8 mouse cellular contexts compared by ENCODE assay signal in the genomic region with DNA sequence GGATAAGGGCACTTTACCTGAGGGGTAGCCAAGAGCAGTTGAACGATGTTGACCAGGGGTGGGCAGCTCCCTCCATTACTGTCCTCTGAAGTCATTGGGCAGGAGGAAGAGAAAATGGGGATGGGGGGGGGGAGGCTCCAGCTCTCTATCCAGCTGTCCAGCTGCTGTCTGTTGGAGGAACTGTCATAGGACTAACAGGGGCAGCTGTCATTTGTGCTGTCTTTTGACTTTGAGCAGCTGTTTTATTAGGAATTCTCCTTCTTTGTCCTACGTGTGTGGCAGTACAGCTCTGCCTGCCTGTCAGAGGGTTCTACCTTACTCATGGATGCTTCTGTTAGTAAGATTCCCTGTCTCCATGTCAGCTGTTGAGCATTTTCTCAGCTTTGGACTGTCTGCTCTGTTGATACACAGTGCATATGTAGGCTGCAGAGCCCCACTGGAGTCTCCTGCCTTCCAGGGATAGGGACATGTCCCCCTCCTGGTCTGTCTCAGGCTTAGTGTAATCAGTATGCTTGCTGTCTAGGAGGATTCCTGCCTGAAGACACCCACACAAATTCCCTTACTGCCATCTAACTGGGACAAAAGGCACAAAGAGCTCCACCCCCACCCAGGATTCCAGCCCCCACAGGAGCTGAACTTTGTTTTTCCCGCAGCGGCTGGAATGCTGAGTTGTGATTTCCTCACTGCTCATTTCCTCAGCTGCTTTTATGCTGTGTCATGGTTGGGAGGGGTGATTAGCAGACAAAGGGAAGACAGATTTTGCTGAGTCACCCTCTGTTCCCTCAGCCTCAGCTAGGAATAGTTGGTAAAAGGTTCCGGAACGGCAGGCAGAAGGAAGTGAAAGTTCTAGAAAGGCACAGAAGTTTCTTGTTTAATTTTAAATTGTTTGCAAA. TPM values are rescaled to one million over a fixed set of nuclear protein-coding genes. Genes with fewer than 3 reads are reported as not detected.
DNase-seq lines count a peak whose midpoint lies in the region; ATAC-seq and TF ChIP-seq lines count a peak whose summit lies in the region.

No protein-coding gene starts in this region.

- H3K36me3 ChIP-seq in G1E (replicated peaks), result no peaks in the 10 kb centered on the region
- H3K36me3 ChIP-seq in hindbrain, embryonic 11.5 days (ENCODE audit: control insufficient read depth, insufficient read depth, low read length), result no peaks in the 10 kb centered on the region
- H3K36me3 ChIP-seq in lung, embryonic 14.5 days (ENCODE audit: insufficient read depth), result no peaks in the 10 kb centered on the region

- H3K27ac ChIP-seq in brown adipose tissue, adult 24 weeks (replicated peaks; ENCODE audit: low read depth, low read length), result peak overlapping the region; percentile 87
- H3K27ac ChIP-seq in hindbrain, embryonic 11.5 days (ENCODE audit: low read depth, low read length), result no peak overlapping the region
- peak overlapping the region; percentile 94 for H3K27ac ChIP-seq in lung, embryonic 14.5 days (ENCODE audit: low read depth)
- H3K27ac ChIP-seq in olfactory bulb, adult 2 months (ENCODE audit: insufficient read depth, low read depth, low read length), result peak overlapping the region; percentile 56; the same call in 1 of the 2 replicates

- TF ChIP-seq CTCF in G1E (IDR thresholded peaks at IDR 0.05; ENCODE audit: low read depth, low read length), result no peak
- no peak for TF ChIP-seq CTCF in lung, embryonic 14.5 days (IDR thresholded peaks at IDR 0.05; ENCODE audit: low read depth)
- TF ChIP-seq CTCF in olfactory bulb, adult 2 months (IDR thresholded peaks at IDR 0.05; ENCODE audit: insufficient read depth, low read depth, low read length), result no peak

- TF ChIP-seq POLR2A in olfactory bulb, adult 2 months (IDR thresholded peaks at IDR 0.05; ENCODE audit: insufficient read depth, low read depth, low read length), result no peak

- WGBS in hindbrain, embryonic 11.5 days, result 26% methylated on average over 6 of the region's 6 CpGs
- WGBS in lung, embryonic 14.5 days, result 7% methylated on average over 6 of the region's 6 CpGs
- 14% methylated on average over 6 of the region's 6 CpGs for WGBS in olfactory bulb, adult 2 months

- H3K27me3 ChIP-seq in G1E (ENCODE audit: insufficient read depth, low read length), result no peaks in the 10 kb centered on the region
- H3K27me3 ChIP-seq in hindbrain, embryonic 11.5 days (ENCODE audit: control insufficient read depth, insufficient read depth, low read length), result no peaks in the 10 kb centered on the region
- H3K27me3 ChIP-seq in lung, embryonic 14.5 days (ENCODE audit: insufficient read depth, low read length), result no peaks in the 10 kb centered on the region

- H3K9ac ChIP-seq in hindbrain, embryonic 11.5 days (ENCODE audit: low read depth, low read length), result no peak overlapping the region
- H3K9ac ChIP-seq in lung, embryonic 14.5 days, result peak overlapping the region; percentile 36

- 0 out of 2 replicates have a peak overlapping the region, but pooled peaks have one; percentile 15 for H3K4me2 ChIP-seq in hindbrain, embryonic 11.5 days (replicated peaks; ENCODE audit: low read depth, low read length)
- peak overlapping the region; percentile 54 for H3K4me2 ChIP-seq in lung, embryonic 14.5 days

- H3K4me3 ChIP-seq in G1E (ENCODE audit: low read depth, low read length), result peak overlapping the region; percentile 51; the same call in 1 of the 2 replicates
- H3K4me3 ChIP-seq in brown adipose tissue, adult 24 weeks (ENCODE audit: insufficient read depth, low read depth, low read length), result peak overlapping the region; percentile 6; the same call in 1 of the 2 replicates
- H3K4me3 ChIP-seq in hindbrain, embryonic 11.5 days (ENCODE audit: low read depth, low read length), result no peak overlapping the region
- H3K4me3 ChIP-seq in lung, embryonic 14.5 days (ENCODE audit: low read depth, low read length), result peak overlapping the region; percentile 12; the same call in 1 of the 2 replicates
- H3K4me3 ChIP-seq in olfactory bulb, adult 2 months (ENCODE audit: insufficient read depth, low read depth, low read length), result no peak overlapping the region

- 0 out of 2 replicates have a peak, but pooled peaks have one; percentile 37 for ATAC-seq in G1E (ENCODE audit: extremely low read depth, insufficient number of reproducible peaks, low FRiP score, poor library complexity, severe bottlenecking)
- peak; percentile 31; the same call in 1 of the 2 replicates for ATAC-seq in hindbrain, embryonic 11.5 days (ENCODE audit: low FRiP score)
- ATAC-seq in lung, embryonic 14.5 days (ENCODE audit: insufficient read depth), result peak; percentile 68

- DNase-seq in G1E (ENCODE audit: low spot score), result peak; percentile 59
- peak; percentile 35 to 47 for DNase-seq in frontal cortex, postnatal 25 days (ENCODE audit: low spot score in 2 of 2)
- DNase-seq in hindbrain, embryonic 11.5 days (ENCODE audit: low spot score), result peak; percentile 86
- DNase-seq in layer of hippocampus, adult 9-11 months, result peak; percentile 90
- DNase-seq in lung, embryonic 14.5 days, result peak; percentile 95
- no peak for DNase-seq in T-cell, adult 2 months (ENCODE audit: low spot score)

- H3K9me3 ChIP-seq in G1E (replicated peaks), result no peaks in the 10 kb centered on the region
- no peaks in the 10 kb centered on the region for H3K9me3 ChIP-seq in hindbrain, embryonic 11.5 days (ENCODE audit: control insufficient read depth, low read length)
- no peaks in the 10 kb centered on the region for H3K9me3 ChIP-seq in lung, embryonic 14.5 days (ENCODE audit: low read depth, low read length)

- H3K4me1 ChIP-seq in G1E (ENCODE audit: insufficient read depth, low read depth, low read length), result peaks cover 74% of the 10 kb centered on the region
- peaks cover 21% of the 10 kb centered on the region for H3K4me1 ChIP-seq in brown adipose tissue, adult 24 weeks (ENCODE audit: control insufficient read depth, insufficient read depth, insufficient read length, low read length)
- H3K4me1 ChIP-seq in hindbrain, embryonic 11.5 days (replicated peaks; ENCODE audit: control insufficient read depth, insufficient read depth, low read length), result no peaks in the 10 kb centered on the region; the same call in 1 of the 2 replicates
- peaks cover 7% of the 10 kb centered on the region; the same call in 1 of the 2 replicates for H3K4me1 ChIP-seq in lung, embryonic 14.5 days (ENCODE audit: insufficient read depth)
- H3K4me1 ChIP-seq in olfactory bulb, adult 2 months (ENCODE audit: control insufficient read depth, insufficient read depth, low read length), result peaks cover 14% of the 10 kb centered on the region

RNA-seq across cellular contexts. Expression of gene Hmox1, which starts 4.2 kb away (rescaled TPM):
- total RNA-seq in G1E (2014; fragmentation: Nextera tagmentation) (8.8 and 13.0 TPM in 2 replicates), G1E (2017) (37.9 and 42.0 TPM in 2 replicates)
- 11.2 and 14.0 TPM in 2 replicates for polyA plus RNA-seq in G1E (2012)
- 9.7 and 15.4 TPM in 2 replicates for polyA plus RNA-seq in brown adipose tissue, adult 24 weeks (2012; ENCODE audit: insufficient read depth, insufficient read length, missing spikeins)
- 9.2 and 15.1 TPM in 2 replicates for polyA plus RNA-seq in hindbrain, embryonic 11.5 days (2014; fragmentation: Nextera tagmentation; extraction: Ambion mirVana)
- polyA plus RNA-seq in lung, embryonic 14.5 days (2014; fragmentation: Nextera tagmentation; extraction: Ambion mirVana), result 24.6 and 26.3 TPM in 2 replicates
- not detected in 2 replicates for polyA plus RNA-seq in olfactory bulb, adult 2 months (2012; ENCODE audit: insufficient read depth, insufficient read length, low replicate concordance, missing spikeins)

RNA-seq across cellular contexts. Expression of gene Mcm5, which starts 20.1 kb away (rescaled TPM):
- total RNA-seq in G1E (2014; fragmentation: Nextera tagmentation), result 89.6 and 93.3 TPM in 2 replicates
- 302 and 305 TPM in 2 replicates for total RNA-seq in G1E (2017)
- 116 and 123 TPM in 2 replicates for polyA plus RNA-seq in G1E (2012)
- 0.71 and 0.91 TPM in 2 replicates for polyA plus RNA-seq in brown adipose tissue, adult 24 weeks (2012; ENCODE audit: insufficient read depth, insufficient read length, missing spikeins)
- polyA plus RNA-seq in hindbrain, embryonic 11.5 days (2014; fragmentation: Nextera tagmentation; extraction: Ambion mirVana), result 133 and 155 TPM in 2 replicates
- 210 and 227 TPM in 2 replicates for polyA plus RNA-seq in lung, embryonic 14.5 days (2014; fragmentation: Nextera tagmentation; extraction: Ambion mirVana)
- polyA plus RNA-seq in olfactory bulb, adult 2 months (2012; ENCODE audit: insufficient read depth, insufficient read length, low replicate concordance, missing spikeins), result not detected in 2 replicates

RNA-seq across cellular contexts. Expression of gene Tom1, which starts 55.7 kb away (rescaled TPM):
- 42.6 and 55.8 TPM in 2 replicates for total RNA-seq in G1E (2014; fragmentation: Nextera tagmentation)
- total RNA-seq in G1E (2017), result 27.7 and 29.4 TPM in 2 replicates
- polyA plus RNA-seq in G1E (2012), result 15.4 and 17.4 TPM in 2 replicates
- polyA plus RNA-seq in brown adipose tissue, adult 24 weeks (2012; ENCODE audit: insufficient read depth, insufficient read length, missing spikeins), result 21.7 and 21.8 TPM in 2 replicates
- polyA plus RNA-seq in hindbrain, embryonic 11.5 days (2014; fragmentation: Nextera tagmentation; extraction: Ambion mirVana), result 25.0 and 25.2 TPM in 2 replicates
- polyA plus RNA-seq in lung, embryonic 14.5 days (2014; fragmentation: Nextera tagmentation; extraction: Ambion mirVana), result 18.7 and 20.8 TPM in 2 replicates
- 280 TPM in 1 of 2 replicates, not detected in the other for polyA plus RNA-seq in olfactory bulb, adult 2 months (2012; ENCODE audit: insufficient read depth, insufficient read length, low replicate concordance, missing spikeins)

Comparison
In these comparisons a context has a peak if more than half of its experiments do, and no peak if none do; other contexts are left out.
1. H3K4me3 ChIP-seq: peak in G1E (single experiment), brown adipose tissue, adult 24 weeks (single experiment) and lung, embryonic 14.5 days (single experiment); none in hindbrain, embryonic 11.5 days (single experiment) and olfactory bulb, adult 2 months (single experiment).
2. RNA of gene Hmox1, which starts 4.2 kb away (polyA plus RNA-seq): 24.6 to 26.3 TPM in lung, embryonic 14.5 days, 11.2 to 14.0 TPM in G1E, 9.7 to 15.4 TPM in brown adipose tissue, adult 24 weeks and 9.2 to 15.1 TPM in hindbrain, embryonic 11.5 days; not detected in olfactory bulb, adult 2 months; every median in the first group is over 10 times any median in the second.
3. RNA of gene Tom1, which starts 55.7 kb away (polyA plus RNA-seq): 280 TPM in olfactory bulb, adult 2 months; 25.0 to 25.2 TPM in hindbrain, embryonic 11.5 days, 21.7 to 21.8 TPM in brown adipose tissue, adult 24 weeks, 18.7 to 20.8 TPM in lung, embryonic 14.5 days and 15.4 to 17.4 TPM in G1E; every median in the first group is over 10 times any median in the second.
4. Peak in every context shown above with its lines, with median percentiles within 50 percentile points of each other: ATAC-seq.